In genomic region chr4:129697191-129697590, GRCm38 (mm10) we compare ENCODE assay signal across 8 mouse cellular contexts. TPM values are rescaled to one million over a fixed set of nuclear protein-coding genes. Genes with fewer than 3 reads are reported as not detected.
A peak's percentile ranks its signal among the peaks of the same experiment; 100 is the strongest.
DNase-seq lines count a peak whose midpoint lies in the region; ATAC-seq and TF ChIP-seq lines count a peak whose summit lies in the region.

No protein-coding gene starts in this region.

- 83% methylated on average over 7 of the region's 7 CpGs for WGBS in kidney, embryonic 16.5 days
- WGBS in embryonic facial prominence, embryonic 11.5 days = 81% methylated on average over 7 of the region's 7 CpGs
- WGBS in hindbrain, postnatal 0 days = 85% methylated on average over 7 of the region's 7 CpGs
- 75% methylated on average over 7 of the region's 7 CpGs for WGBS in midbrain, postnatal 0 days

- H3K4me2 ChIP-seq in kidney, embryonic 16.5 days (replicated peaks; ENCODE audit: low read depth, low read length) = peak overlapping the region; percentile 81
- H3K4me2 ChIP-seq in embryonic facial prominence, embryonic 11.5 days (ENCODE audit: low read depth, low read length) = peak overlapping the region; percentile 45
- peak overlapping the region; percentile 73 for H3K4me2 ChIP-seq in hindbrain, postnatal 0 days (ENCODE audit: low read depth, low read length)
- peak overlapping the region; percentile 65 for H3K4me2 ChIP-seq in midbrain, postnatal 0 days (ENCODE audit: low read depth, low read length, poor library complexity, severe bottlenecking)

- H3K9ac ChIP-seq in kidney, embryonic 16.5 days (replicated peaks; ENCODE audit: low read length) = peak overlapping the region; percentile 79
- H3K9ac ChIP-seq in embryonic facial prominence, embryonic 11.5 days (replicated peaks; ENCODE audit: low read length) = peak overlapping the region; percentile 80
- peak overlapping the region; percentile 77 for H3K9ac ChIP-seq in hindbrain, postnatal 0 days (replicated peaks; ENCODE audit: low read length)
- peak overlapping the region; percentile 74 for H3K9ac ChIP-seq in midbrain, postnatal 0 days (replicated peaks; ENCODE audit: low read length, poor library complexity, severe bottlenecking)

- DNase-seq in kidney, adult 9 months = no peak
- no peak for DNase-seq in embryonic facial prominence, embryonic 11.5 days (ENCODE audit: low spot score)
- no peak for DNase-seq in hindbrain, postnatal 0 days (ENCODE audit: low spot score)
- no peak for DNase-seq in midbrain, postnatal 0 days (ENCODE audit: low spot score)
- no peak for DNase-seq in left cerebral cortex, postnatal 14 days (ENCODE audit: low spot score in 2 of 2)
- DNase-seq in urinary bladder, postnatal 14 days (ENCODE audit: low spot score) = no peak
- no peak for DNase-seq in lung, postnatal 4 days

- H3K4me3 ChIP-seq in kidney, embryonic 16.5 days (ENCODE audit: low read length) = peak overlapping the region; percentile 82
- H3K4me3 ChIP-seq in embryonic facial prominence, embryonic 11.5 days (ENCODE audit: low read depth, low read length) = no peak overlapping the region; the same call in 1 of the 2 replicates
- peak overlapping the region; percentile 73 for H3K4me3 ChIP-seq in hindbrain, postnatal 0 days (ENCODE audit: low read length)
- peak overlapping the region; percentile 69; the same call in 1 of the 2 replicates for H3K4me3 ChIP-seq in midbrain, postnatal 0 days (ENCODE audit: low read depth, low read length)

- TF ChIP-seq CTCF in hindbrain, postnatal 0 days (IDR thresholded peaks at IDR 0.05; ENCODE audit: low read depth) = no peak
- TF ChIP-seq CTCF in midbrain, postnatal 0 days (IDR thresholded peaks at IDR 0.05) = no peak

- H3K4me1 ChIP-seq in kidney, embryonic 16.5 days (ENCODE audit: insufficient read depth, low read length) = peaks cover 24% of the 10 kb centered on the region
- H3K4me1 ChIP-seq in embryonic facial prominence, embryonic 11.5 days (ENCODE audit: control insufficient read depth, insufficient read depth, low read length) = peaks cover 5% of the 10 kb centered on the region
- H3K4me1 ChIP-seq in hindbrain, postnatal 0 days (ENCODE audit: insufficient read depth, low read length) = peaks cover 5% of the 10 kb centered on the region
- peaks cover 11% of the 10 kb centered on the region for H3K4me1 ChIP-seq in midbrain, postnatal 0 days (ENCODE audit: insufficient read depth, low read length)

- no peaks in the 10 kb centered on the region for H3K27me3 ChIP-seq in kidney, embryonic 16.5 days (ENCODE audit: insufficient read depth, low read length)
- no peaks in the 10 kb centered on the region for H3K27me3 ChIP-seq in embryonic facial prominence, embryonic 11.5 days (ENCODE audit: control insufficient read depth, insufficient read depth, low read length)
- H3K27me3 ChIP-seq in hindbrain, postnatal 0 days (ENCODE audit: insufficient read depth, low read length) = no peaks in the 10 kb centered on the region
- no peaks in the 10 kb centered on the region for H3K27me3 ChIP-seq in midbrain, postnatal 0 days (ENCODE audit: insufficient read depth, low read length)

- intact Hi-C loops in left cerebral cortex, postnatal 14 days (cut with DNase I) = loop anchor here (2.0 kb wide), 1 partner anchor 24 kb away; the partner anchor contains the start of gene Kpna6

- peak overlapping the region; percentile 80; the same call in 1 of the 2 replicates for H3K27ac ChIP-seq in kidney, embryonic 16.5 days (ENCODE audit: low read length)
- peak overlapping the region; percentile 78 for H3K27ac ChIP-seq in embryonic facial prominence, embryonic 11.5 days (replicated peaks; ENCODE audit: low read depth, low read length)
- H3K27ac ChIP-seq in hindbrain, postnatal 0 days = peak overlapping the region; percentile 94
- peak overlapping the region; percentile 93 for H3K27ac ChIP-seq in midbrain, postnatal 0 days (ENCODE audit: low read depth, low read length)

- no peaks in the 10 kb centered on the region for H3K9me3 ChIP-seq in kidney, embryonic 16.5 days (ENCODE audit: low read length)
- no peaks in the 10 kb centered on the region for H3K9me3 ChIP-seq in embryonic facial prominence, embryonic 11.5 days (replicated peaks; ENCODE audit: control insufficient read depth, low read length)
- H3K9me3 ChIP-seq in hindbrain, postnatal 0 days (ENCODE audit: low read length) = no peaks in the 10 kb centered on the region
- H3K9me3 ChIP-seq in midbrain, postnatal 0 days (ENCODE audit: low read length) = no peaks in the 10 kb centered on the region

- ATAC-seq in kidney, embryonic 16.5 days (ENCODE audit: low FRiP score, low TSS enrichment) = no peak
- no peak for ATAC-seq in embryonic facial prominence, embryonic 11.5 days (replicated peaks; ENCODE audit: insufficient number of reproducible peaks, low FRiP score, low TSS enrichment, low read depth)
- no peak for ATAC-seq in hindbrain, postnatal 0 days
- no peak for ATAC-seq in midbrain, postnatal 0 days (ENCODE audit: low FRiP score)

- H3K36me3 ChIP-seq in kidney, embryonic 16.5 days (ENCODE audit: insufficient read depth, low read length) = peaks cover 14% of the 10 kb centered on the region
- H3K36me3 ChIP-seq in embryonic facial prominence, embryonic 11.5 days (replicated peaks; ENCODE audit: control insufficient read depth, insufficient read depth, low read depth, low read length) = peaks cover 4% of the 10 kb centered on the region
- peaks cover 14% of the 10 kb centered on the region; the same call in 1 of the 2 replicates for H3K36me3 ChIP-seq in hindbrain, postnatal 0 days (ENCODE audit: insufficient read depth, low read length)
- H3K36me3 ChIP-seq in midbrain, postnatal 0 days (ENCODE audit: insufficient read depth, low read length) = peaks cover 11% of the 10 kb centered on the region

RNA-seq across cellular contexts. Expression of gene Tmem39b, which starts 0.6 kb away (rescaled TPM):
- 20.6 and 21.7 TPM in 2 replicates for polyA plus RNA-seq in kidney, embryonic 16.5 days (2015; fragmentation: Nextera tagmentation; extraction: Ambion mirVana)
- 29.1 and 38.6 TPM in 2 replicates for polyA plus RNA-seq in embryonic facial prominence, embryonic 11.5 days (2014; fragmentation: Nextera tagmentation; extraction: Ambion mirVana)
- 23.8 and 25.2 TPM in 2 replicates for total RNA-seq in hindbrain, postnatal 0 days (2014; rRNA removed)
- polyA plus RNA-seq in hindbrain, postnatal 0 days (2015; fragmentation: Nextera tagmentation; extraction: Ambion mirVana) = 10.5 and 12.1 TPM in 2 replicates
- 26.0 and 29.6 TPM in 2 replicates for total RNA-seq in midbrain, postnatal 0 days (2014; rRNA removed)
- polyA plus RNA-seq in midbrain, postnatal 0 days (2015; fragmentation: Nextera tagmentation; extraction: Ambion mirVana) = 15.9 and 16.4 TPM in 2 replicates
- 10 to 100 TPM; 12.6 to 15.3 TPM for total RNA-seq in left cerebral cortex, postnatal 14 days (2021)

RNA-seq across cellular contexts. Expression of gene Kpna6, which starts 24.6 kb away (rescaled TPM):
- 19.9 and 21.3 TPM in 2 replicates for polyA plus RNA-seq in kidney, embryonic 16.5 days (2015; fragmentation: Nextera tagmentation; extraction: Ambion mirVana)
- polyA plus RNA-seq in embryonic facial prominence, embryonic 11.5 days (2014; fragmentation: Nextera tagmentation; extraction: Ambion mirVana) = 12.5 and 13.3 TPM in 2 replicates
- 61.6 and 61.8 TPM in 2 replicates for total RNA-seq in hindbrain, postnatal 0 days (2014; rRNA removed)
- 11.6 and 13.0 TPM in 2 replicates for polyA plus RNA-seq in hindbrain, postnatal 0 days (2015; fragmentation: Nextera tagmentation; extraction: Ambion mirVana)
- 63.1 and 65.3 TPM in 2 replicates for total RNA-seq in midbrain, postnatal 0 days (2014; rRNA removed)
- polyA plus RNA-seq in midbrain, postnatal 0 days (2015; fragmentation: Nextera tagmentation; extraction: Ambion mirVana) = 13.5 and 14.9 TPM in 2 replicates
- total RNA-seq in left cerebral cortex, postnatal 14 days (2021) = 10 to 100 TPM; 89.2 to 94.5 TPM

RNA-seq across cellular contexts. Expression of gene Khdrbs1, which starts 44.9 kb away (rescaled TPM):
- 92.1 and 105 TPM in 2 replicates for polyA plus RNA-seq in kidney, embryonic 16.5 days (2015; fragmentation: Nextera tagmentation; extraction: Ambion mirVana)
- polyA plus RNA-seq in embryonic facial prominence, embryonic 11.5 days (2014; fragmentation: Nextera tagmentation; extraction: Ambion mirVana) = 175 and 193 TPM in 2 replicates
- total RNA-seq in hindbrain, postnatal 0 days (2014; rRNA removed) = 75.1 and 86.2 TPM in 2 replicates
- 85.7 and 86.5 TPM in 2 replicates for polyA plus RNA-seq in hindbrain, postnatal 0 days (2015; fragmentation: Nextera tagmentation; extraction: Ambion mirVana)
- 80.8 and 101 TPM in 2 replicates for total RNA-seq in midbrain, postnatal 0 days (2014; rRNA removed)
- polyA plus RNA-seq in midbrain, postnatal 0 days (2015; fragmentation: Nextera tagmentation; extraction: Ambion mirVana) = 78.0 and 87.2 TPM in 2 replicates
- total RNA-seq in left cerebral cortex, postnatal 14 days (2021) = 10 to 100 TPM; 88.9 to 90.4 TPM

RNA-seq across cellular contexts. Expression of gene Txlna, which starts 56.3 kb away (rescaled TPM):
- 89.5 and 94.4 TPM in 2 replicates for polyA plus RNA-seq in kidney, embryonic 16.5 days (2015; fragmentation: Nextera tagmentation; extraction: Ambion mirVana)
- polyA plus RNA-seq in embryonic facial prominence, embryonic 11.5 days (2014; fragmentation: Nextera tagmentation; extraction: Ambion mirVana) = 100 and 101 TPM in 2 replicates
- total RNA-seq in hindbrain, postnatal 0 days (2014; rRNA removed) = 31.6 and 32.2 TPM in 2 replicates
- polyA plus RNA-seq in hindbrain, postnatal 0 days (2015; fragmentation: Nextera tagmentation; extraction: Ambion mirVana) = 29.3 and 29.5 TPM in 2 replicates
- total RNA-seq in midbrain, postnatal 0 days (2014; rRNA removed) = 33.4 and 38.2 TPM in 2 replicates
- 25.6 and 27.2 TPM in 2 replicates for polyA plus RNA-seq in midbrain, postnatal 0 days (2015; fragmentation: Nextera tagmentation; extraction: Ambion mirVana)
- 10 to 100 TPM; 40.2 to 45.5 TPM for total RNA-seq in left cerebral cortex, postnatal 14 days (2021)
